Comparison of ENCODE assay signal across 7 mouse cellular contexts in the genomic region with DNA sequence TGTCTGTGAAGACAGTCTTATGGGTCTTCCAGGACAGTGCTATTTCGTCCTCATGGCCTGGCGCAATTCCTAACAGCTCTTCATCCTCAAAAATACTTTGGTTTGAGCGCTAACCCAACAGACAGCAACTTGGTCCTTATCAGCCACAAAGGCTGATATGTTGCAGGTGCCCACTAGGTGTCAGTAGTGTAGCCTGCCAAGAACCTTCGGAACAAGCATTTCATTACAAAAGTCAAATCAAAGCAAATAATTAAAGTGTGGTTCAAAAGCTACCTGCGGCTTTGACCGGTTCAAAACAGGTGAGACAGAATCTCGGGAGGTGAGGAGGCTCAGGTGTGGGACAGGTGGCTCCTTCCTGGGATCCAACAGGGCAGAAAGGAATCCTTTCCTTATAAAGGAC. TPM values are rescaled to one million over a fixed set of nuclear protein-coding genes. Genes with fewer than 3 reads are reported as not detected.
DNase-seq lines count a peak whose midpoint lies in the region; ATAC-seq and TF ChIP-seq lines count a peak whose summit lies in the region.

A gene (plus strand): TSS at position 298 of the 400 bp plus-strand sequence.

- no peaks in the 10 kb centered on the region for H3K9me3 ChIP-seq in kidney, embryonic 15.5 days (replicated peaks)

- 11% methylated on average over 7 of the region's 7 CpGs for WGBS in thymus, adult 2 months
- 13% methylated on average over 7 of the region's 7 CpGs for WGBS in kidney, embryonic 15.5 days
- WGBS in lung, adult 2 months = 8% methylated on average over 7 of the region's 7 CpGs

- TF ChIP-seq POLR2A in thymus, adult 2 months (IDR thresholded peaks at IDR 0.05; ENCODE audit: control insufficient read depth, extremely low read depth, insufficient read depth, low read length, poor library complexity) = no peak
- no peak for TF ChIP-seq POLR2A in brain, embryonic 14.5 days (IDR thresholded peaks at IDR 0.05; ENCODE audit: borderline replicate concordance, extremely low read depth, insufficient read depth, insufficient read length, poor library complexity, severe bottlenecking)
- no peak for TF ChIP-seq POLR2A in lung, adult 2 months (IDR thresholded peaks at IDR 0.05; ENCODE audit: borderline replicate concordance, extremely low read depth, low read depth, low read length)

- H3K36me3 ChIP-seq in thymus, adult 2 months (ENCODE audit: control insufficient read depth, insufficient read depth, low read length) = no peaks in the 10 kb centered on the region
- no peaks in the 10 kb centered on the region for H3K36me3 ChIP-seq in kidney, embryonic 15.5 days

- no peaks in the 10 kb centered on the region for H3K4me1 ChIP-seq in thymus, adult 2 months (replicated peaks; ENCODE audit: control insufficient read depth, insufficient read depth, low read length)
- no peaks in the 10 kb centered on the region for H3K4me1 ChIP-seq in kidney, embryonic 15.5 days
- H3K4me1 ChIP-seq in lung, adult 2 months (ENCODE audit: control insufficient read depth, insufficient read depth, low read length) = no peaks in the 10 kb centered on the region

- DNase-seq in thymus, adult 2 months = peak; percentile 26
- no peak for DNase-seq in thymus, adult 18-20 months
- peak; percentile 79 for DNase-seq in brain, embryonic 14.5 days (ENCODE audit: low read depth)
- peak; percentile 31 to 69 for DNase-seq in frontal cortex, postnatal 36 days (ENCODE audit: low spot score in 2 of 2)
- DNase-seq in lung, adult 2 months = peak; percentile 20
- peak; percentile 50 to 65 for DNase-seq in right cerebral cortex, postnatal 10 days (ENCODE audit: low spot score in 2 of 2)

- H3K9ac ChIP-seq in kidney, embryonic 15.5 days = no peak within 1 kb of the TSS

- no peaks in the 10 kb centered on the region for H3K27me3 ChIP-seq in thymus, adult 2 months (ENCODE audit: control insufficient read depth, insufficient read depth, low read length)
- H3K27me3 ChIP-seq in kidney, embryonic 15.5 days = peaks cover 6% of the 10 kb centered on the region; the same call in 1 of the 2 replicates

- no peak within 1 kb of the TSS for H3K4me3 ChIP-seq in thymus, adult 2 months (ENCODE audit: control insufficient read depth, insufficient read depth, low read length)
- no peak within 1 kb of the TSS for H3K4me3 ChIP-seq in kidney, embryonic 15.5 days (replicated peaks)
- no peak within 1 kb of the TSS for H3K4me3 ChIP-seq in lung, adult 2 months (replicated peaks; ENCODE audit: extremely low read depth, low read depth, low read length)

- no peak within 1 kb of the TSS for H3K27ac ChIP-seq in thymus, adult 2 months (ENCODE audit: control insufficient read depth, insufficient read depth, low read length)
- H3K27ac ChIP-seq in kidney, embryonic 15.5 days = no peak within 1 kb of the TSS

- no peak for TF ChIP-seq CTCF in thymus, adult 2 months (IDR thresholded peaks at IDR 0.05; ENCODE audit: borderline replicate concordance, control insufficient read depth, extremely low read depth, insufficient read depth, low read length, poor library complexity)
- peak; percentile 84; the same call in 1 of the 2 replicates for TF ChIP-seq CTCF in brain, embryonic 14.5 days (IDR thresholded peaks at IDR 0.05; ENCODE audit: borderline replicate concordance, extremely low read depth, insufficient read depth, insufficient read length)
- TF ChIP-seq CTCF in lung, adult 2 months (IDR thresholded peaks at IDR 0.05; ENCODE audit: insufficient read depth, low read length) = peak; percentile 52

- no peak for ATAC-seq in kidney, embryonic 15.5 days (replicated peaks; ENCODE audit: low FRiP score)

- H3K4me2 ChIP-seq in kidney, embryonic 15.5 days = peak within 1 kb of the TSS; percentile 43

RNA-seq across cellular contexts. Expression of the gene that starts here (rescaled TPM):
- 0.68 and 0.80 TPM in 2 replicates for polyA plus RNA-seq in thymus, adult 2 months (2012; rRNA removed)
- polyA plus RNA-seq in brain, embryonic 14.5 days (2012; rRNA removed) = 0.07 and 0.16 TPM in 2 replicates
- polyA plus RNA-seq in kidney, embryonic 15.5 days (2015; fragmentation: Nextera tagmentation; extraction: Ambion mirVana) = 0.35 and 0.38 TPM in 2 replicates
- 1.7 and 2.0 TPM in 2 replicates for polyA plus RNA-seq in lung, adult 2 months (2012; rRNA removed)

Comparison
In these comparisons a context has a peak if more than half of its experiments do, and no peak if none do; other contexts are left out.
1. Peak in DNase-seq in thymus, adult 2 months; RNA of the gene not detected or under 1 TPM.
2. Peak in DNase-seq in brain, embryonic 14.5 days; RNA of the gene not detected or under 1 TPM.
3. DNase-seq: peak in frontal cortex, postnatal 36 days (2 of 2), lung, adult 2 months (single experiment) and right cerebral cortex, postnatal 10 days (2 of 2); none in thymus, adult 18-20 months (0 of 2).